Mouse (Mus musculus): ENCODE results near the gene Gpr85. TPM values are rescaled to one million over a fixed set of nuclear protein-coding genes. Genes with fewer than 3 reads are reported as not detected.

Gene Gpr85
- polyA plus RNA-seq (2012; ENCODE audit: insufficient read depth, low replicate concordance): not detected in 2 replicates

- Histone ChIP-seq H3K4me1 (peaks cover 22% of the 10 kb centered on the region), H3K36me3 (replicated peaks; ENCODE audit: low read length) (no peaks in the 10 kb centered on the region), H3K27me3 (replicated peaks) (peaks cover 26% of the 10 kb centered on the region), H3K9me3 (no peaks in the 10 kb centered on the region), H3K4me3 (replicated peaks) (peak within 1 kb of the TSS; percentile 93)
- TF ChIP-seq FLI1 (IDR thresholded peaks at IDR 0.05; ENCODE audit: low read length): no peak
- no peak for TF ChIP-seq GATA1 (IDR thresholded peaks at IDR 0.05; ENCODE audit: borderline replicate concordance, low read length)
Observed at GRCm38 (mm10) chr6:13839345-13840054, at the start of gene Gpr85. TSS of gene Gpr85 (minus strand) at chr6:13839942.

GRCm38 (mm10) chr6:13884877-13885592 is 45.3 kb upstream of the Gpr85 start:
- Histone ChIP-seq H3K27me3 (replicated peaks) (no peaks in the 10 kb centered on the region), H3K9me3 (no peaks in the 10 kb centered on the region), H3K4me1 (no peaks in the 10 kb centered on the region), H3K36me3 (replicated peaks; ENCODE audit: low read length) (peaks cover 6% of the 10 kb centered on the region), H3K4me3 (replicated peaks) (no peak overlapping the region)
- no peak for TF ChIP-seq FLI1 (IDR thresholded peaks at IDR 0.05; ENCODE audit: low read length)
- no peak for TF ChIP-seq GATA1 (IDR thresholded peaks at IDR 0.05; ENCODE audit: borderline replicate concordance, low read length)

GRCm38 (mm10) chr6:13882919-13883318 is 43.2 kb upstream of the Gpr85 start:
- H3K27me3 ChIP-seq (replicated peaks): no peaks in the 10 kb centered on the region
- H3K9me3 ChIP-seq: no peaks in the 10 kb centered on the region
- TF ChIP-seq FLI1 (IDR thresholded peaks at IDR 0.05; ENCODE audit: low read length) (no peak), GATA1 (IDR thresholded peaks at IDR 0.05; ENCODE audit: borderline replicate concordance, low read length) (no peak)
- peaks cover 6% of the 10 kb centered on the region for H3K36me3 ChIP-seq (replicated peaks; ENCODE audit: low read length)
- H3K4me1 ChIP-seq: peaks cover 5% of the 10 kb centered on the region
- no peak overlapping the region for H3K4me3 ChIP-seq (replicated peaks)

GRCm38 (mm10) chr6:13873959-13874358 is 34.2 kb upstream of the Gpr85 start:
- Histone ChIP-seq H3K9me3 (no peaks in the 10 kb centered on the region), H3K4me1 (peaks cover 19% of the 10 kb centered on the region), H3K36me3 (replicated peaks; ENCODE audit: low read length) (peaks cover 13% of the 10 kb centered on the region), H3K27me3 (replicated peaks) (no peaks in the 10 kb centered on the region), H3K4me3 (replicated peaks) (no peak overlapping the region)
- no peak for TF ChIP-seq FLI1 (IDR thresholded peaks at IDR 0.05; ENCODE audit: low read length)
- no peak for TF ChIP-seq GATA1 (IDR thresholded peaks at IDR 0.05; ENCODE audit: borderline replicate concordance, low read length)

GRCm38 (mm10) chr6:13872076-13872475 is 32.3 kb upstream of the Gpr85 start:
- Histone ChIP-seq H3K4me1 (peaks cover 19% of the 10 kb centered on the region), H3K4me3 (replicated peaks) (peak overlapping the region; percentile 93), H3K27me3 (replicated peaks) (no peaks in the 10 kb centered on the region), H3K9me3 (no peaks in the 10 kb centered on the region), H3K36me3 (replicated peaks; ENCODE audit: low read length) (peaks cover 27% of the 10 kb centered on the region)
- no peak for TF ChIP-seq GATA1 (IDR thresholded peaks at IDR 0.05; ENCODE audit: borderline replicate concordance, low read length)

DNA sequence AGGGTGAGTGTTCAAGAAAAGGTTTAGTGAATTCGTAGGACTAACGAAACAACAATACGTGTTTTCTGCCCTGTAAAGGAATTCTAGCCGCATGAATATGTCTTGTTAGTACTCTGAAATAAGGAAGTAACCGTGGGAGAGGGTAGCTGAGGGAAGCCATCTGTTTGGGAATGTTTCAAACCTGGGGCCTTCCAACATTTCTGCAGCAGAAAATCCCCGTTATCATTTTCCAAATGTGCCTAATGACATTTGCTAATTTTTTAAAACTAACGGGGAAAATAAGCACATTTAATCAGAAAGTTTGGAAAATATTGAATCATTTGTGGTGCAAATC is 31.9 kb upstream of the Gpr85 start:
- no peaks in the 10 kb centered on the region for H3K9me3 ChIP-seq
- H3K4me1 ChIP-seq: peaks cover 19% of the 10 kb centered on the region
- H3K4me3 ChIP-seq (replicated peaks): peak overlapping the region; percentile 93
- peaks cover 27% of the 10 kb centered on the region for H3K36me3 ChIP-seq (replicated peaks; ENCODE audit: low read length)
- no peaks in the 10 kb centered on the region for H3K27me3 ChIP-seq (replicated peaks)
- no peak for TF ChIP-seq FLI1 (IDR thresholded peaks at IDR 0.05; ENCODE audit: low read length)
- no peak for TF ChIP-seq GATA1 (IDR thresholded peaks at IDR 0.05; ENCODE audit: borderline replicate concordance, low read length)

DNA sequence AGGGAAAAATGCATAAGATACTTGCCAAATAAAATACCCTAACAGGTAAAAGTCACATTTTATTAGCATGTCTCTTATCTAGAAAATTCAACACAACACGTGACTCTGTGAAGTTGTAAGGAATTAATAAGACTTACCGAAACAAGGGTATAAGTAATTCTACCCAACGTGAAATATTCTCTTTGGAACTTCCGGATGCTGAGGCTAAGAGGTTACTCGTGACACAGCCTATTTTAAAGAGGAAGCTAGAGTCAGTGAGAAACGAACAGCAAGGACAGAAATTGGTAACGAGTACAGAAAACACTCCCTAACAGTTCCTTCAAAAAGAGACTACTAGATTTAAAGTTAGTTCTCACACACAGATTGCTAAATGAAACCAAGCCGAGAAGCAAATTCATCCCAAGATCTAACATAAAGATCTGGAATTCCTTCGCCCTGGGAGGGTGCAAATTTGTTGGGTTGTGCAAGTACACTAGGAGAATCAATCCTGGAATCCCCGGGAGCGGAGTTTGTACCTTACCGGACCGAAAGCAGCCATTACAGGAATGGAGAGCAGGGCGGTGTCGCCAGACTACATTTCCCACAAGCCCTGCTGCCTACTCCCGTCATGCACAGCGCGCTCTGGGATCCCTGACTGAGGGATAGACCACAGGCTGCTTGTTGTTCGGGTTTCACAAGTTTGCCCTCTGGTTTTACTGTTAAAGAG is 31.3 kb upstream of the Gpr85 start, which contains the start of gene 2610001J05Rik:
Gene 2610001J05Rik (minus strand): TSS at position 600 of the 706 bp plus-strand sequence.
- Histone ChIP-seq H3K9me3 (no peaks in the 10 kb centered on the region), H3K4me1 (peaks cover 19% of the 10 kb centered on the region), H3K27me3 (replicated peaks) (no peaks in the 10 kb centered on the region), H3K36me3 (replicated peaks; ENCODE audit: low read length) (peaks cover 27% of the 10 kb centered on the region), H3K4me3 (replicated peaks) (peak within 1 kb of the TSS; percentile 93)
- TF ChIP-seq FLI1 (IDR thresholded peaks at IDR 0.05; ENCODE audit: low read length) (no peak), GATA1 (IDR thresholded peaks at IDR 0.05; ENCODE audit: borderline replicate concordance, low read length) (no peak)

DNA sequence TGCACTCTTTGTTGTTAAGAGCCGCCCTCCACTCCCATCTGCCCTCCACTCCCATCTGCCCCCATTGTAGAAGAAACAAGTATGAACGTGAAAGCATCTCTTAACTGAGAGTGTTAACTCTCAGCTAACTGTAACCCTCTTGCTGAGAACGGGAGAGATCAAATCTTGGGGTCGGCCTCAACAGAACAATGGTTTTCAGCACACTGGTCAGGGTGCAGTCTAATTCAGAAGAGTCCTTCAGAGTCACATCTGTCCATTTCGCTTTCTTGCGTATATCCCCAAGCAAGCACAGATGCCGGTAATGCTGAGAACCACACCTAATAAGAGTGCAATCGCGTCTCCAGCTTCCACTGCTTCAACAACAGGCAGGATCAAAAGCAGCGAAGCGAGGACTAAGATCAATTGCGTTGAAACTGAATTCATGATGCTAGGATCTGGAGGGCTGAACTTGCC is 30.6 kb upstream of the Gpr85 start:
- Histone ChIP-seq H3K27me3 (replicated peaks) (no peaks in the 10 kb centered on the region), H3K36me3 (replicated peaks; ENCODE audit: low read length) (peaks cover 27% of the 10 kb centered on the region), H3K9me3 (no peaks in the 10 kb centered on the region), H3K4me1 (peaks cover 19% of the 10 kb centered on the region), H3K4me3 (replicated peaks) (peak overlapping the region; percentile 93)
- TF ChIP-seq GATA1 (IDR thresholded peaks at IDR 0.05; ENCODE audit: borderline replicate concordance, low read length) (no peak), FLI1 (IDR thresholded peaks at IDR 0.05; ENCODE audit: low read length) (no peak)

DNA sequence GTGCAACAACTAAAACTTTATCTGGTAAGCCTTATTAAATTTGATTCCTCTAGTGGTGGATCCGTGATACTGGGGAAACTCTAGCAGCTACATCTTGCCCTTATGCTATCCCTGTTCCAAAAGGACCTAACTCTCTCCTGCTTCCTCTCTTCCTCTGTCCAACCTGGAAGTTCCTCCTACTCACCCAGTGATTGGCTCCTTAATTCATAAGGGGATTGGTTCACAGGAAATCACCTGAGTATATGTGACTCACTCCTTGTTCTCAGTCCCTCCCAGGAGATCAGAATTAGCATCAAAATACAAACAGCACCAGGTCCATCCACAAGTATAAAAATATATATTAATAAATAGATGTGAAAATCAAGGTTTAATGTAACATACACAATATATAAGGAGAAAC is 20.9 kb upstream of the Gpr85 start:
- Histone ChIP-seq H3K4me3 (replicated peaks) (no peak overlapping the region), H3K36me3 (replicated peaks; ENCODE audit: low read length) (no peaks in the 10 kb centered on the region), H3K4me1 (no peaks in the 10 kb centered on the region), H3K27me3 (replicated peaks) (no peaks in the 10 kb centered on the region), H3K9me3 (no peaks in the 10 kb centered on the region)
- TF ChIP-seq GATA1 (IDR thresholded peaks at IDR 0.05; ENCODE audit: borderline replicate concordance, low read length): no peak
- no peak for TF ChIP-seq FLI1 (IDR thresholded peaks at IDR 0.05; ENCODE audit: low read length)

All from megakaryocyte, embryonic 14.5 days (primary cell).